Mouse (Mus musculus) B cell, adult (primary cell): ENCODE results near the gene Myom1. TPM values are rescaled to one million over a fixed set of nuclear protein-coding genes. Genes with fewer than 3 reads are reported as not detected.

Source experiments
- total RNA-seq: library from RNA; stranded (reverse); gene quantifications from 4 replicates; pipeline ENCODE4 v1.2.4, GENCODE M21; 2023; ENCODE audit not compliant: inconsistent age

Myom1 gene
- total RNA-seq: 0.48 to 2.0 TPM (median 1.3 TPM) in 4 replicates

DNA sequence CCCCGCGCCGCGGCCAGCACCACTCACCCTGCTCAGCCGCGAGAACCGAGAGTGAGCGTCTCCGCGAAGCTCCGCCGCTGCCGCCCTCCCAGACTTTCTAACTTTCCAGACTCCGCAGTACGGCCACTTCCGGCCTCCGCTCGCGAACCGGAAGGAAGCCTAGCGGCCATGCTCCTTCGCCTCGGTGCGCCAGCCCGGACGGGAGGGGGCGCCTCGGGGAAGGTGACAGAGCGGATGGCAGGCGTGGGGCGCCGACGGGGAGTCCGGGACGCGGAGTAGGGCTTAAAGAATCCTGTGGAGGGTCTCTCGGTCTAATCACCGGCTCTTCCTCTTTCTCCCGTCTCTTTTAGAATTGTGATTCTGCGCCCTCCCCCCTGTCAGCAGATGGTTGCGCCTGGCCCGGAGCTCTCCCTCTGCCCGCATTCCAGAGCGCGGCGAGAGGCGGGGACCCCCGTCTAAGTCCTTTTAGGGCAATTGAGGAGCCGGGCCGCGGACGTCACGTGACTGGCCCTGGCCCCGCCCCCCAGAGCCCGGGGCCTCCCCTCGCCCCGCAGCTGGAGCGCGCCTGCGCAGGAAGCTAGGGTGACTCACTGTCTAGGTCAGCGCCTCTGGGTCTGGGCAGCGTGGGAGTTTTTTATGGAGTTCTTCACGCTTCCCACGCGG, at the start of gene Myom1:
Myom1 (plus strand) TSS at position 553 of the 663 bp plus-strand sequence.

DNA sequence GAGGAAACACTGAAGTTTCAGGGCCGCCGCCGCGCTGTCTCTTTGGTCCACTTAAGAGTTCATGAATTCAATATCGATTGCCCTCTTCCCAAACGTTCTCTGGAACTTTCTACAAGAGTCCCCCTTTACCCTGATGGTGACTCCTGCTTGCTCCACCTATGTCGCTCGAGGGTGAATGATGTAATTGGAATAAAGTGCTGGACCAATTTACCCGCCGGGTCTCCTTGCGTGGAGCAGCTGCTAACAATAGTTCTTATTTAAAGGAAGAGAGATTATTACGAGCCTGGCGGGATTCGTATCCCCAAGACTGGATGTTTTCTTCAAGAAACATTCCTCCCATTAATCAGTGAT, 286 bp downstream of the Myom1 start, which contains the start of gene Myl12a:
Myl12a (minus strand) TSS at position 135 of the 351 bp plus-strand sequence.

Other genes starting within 250 kb of the Myom1 start
- 271 to 309 TPM (median 303 TPM) in 4 replicates for gene Tgif1, start 149.1 kb upstream of the Myom1 start, total RNA-seq
- 266 to 285 TPM (median 273 TPM) in 4 replicates for gene Myl12a, start 245 bp downstream of the Myom1 start, total RNA-seq
- gene Lpin2, start 179.9 kb downstream of the Myom1 start, total RNA-seq: 87.2 to 105 TPM (median 97.5 TPM) in 4 replicates